Mouse (Mus musculus) small intestine, adult 2 months (tissue): ENCODE data around the gene Prkab2. TPM values are rescaled to one million over a fixed set of nuclear protein-coding genes. Genes with fewer than 3 reads are reported as not detected.
A peak's percentile ranks its signal among the peaks of the same experiment; 100 is the strongest.

ENCODE experiments used
- H3K27ac ChIP-seq: fragments of 200-500 bp; 2 replicates; pipeline ENCODE4 v1.5.1; 2012; ENCODE audit warnings: low read depth, low read length, control low read depth, inconsistent platforms; ENCODE audit not compliant: insufficient read depth
- H3K27me3 ChIP-seq: fragments of 200-500 bp; 2 replicates; pipeline ENCODE4 v1.6.1; 2012; ENCODE audit warnings: mild to moderate bottlenecking, moderate library complexity, low read length, inconsistent platforms; ENCODE audit not compliant: control insufficient read depth, insufficient read depth
- H3K36me3 ChIP-seq: fragments of 200-500 bp; 2 replicates; pipeline ENCODE4 v1.6.1; 2012; ENCODE audit warnings: mild to moderate bottlenecking, low read length, control low read depth, inconsistent platforms; ENCODE audit not compliant: control insufficient read depth, insufficient read depth
- H3K4me1 ChIP-seq: fragments of 200-500 bp; 2 replicates; pipeline ENCODE4 v1.6.1; 2012; ENCODE audit warnings: low read length, inconsistent platforms, mixed read lengths; ENCODE audit not compliant: control insufficient read depth, insufficient read depth, insufficient read length
- H3K4me3 ChIP-seq: fragments of 200-500 bp; 2 replicates; pipeline ENCODE4 v1.5.1; 2012; ENCODE audit warnings: low read depth, mild to moderate bottlenecking, control low read depth, inconsistent platforms, low read length, moderate library complexity
- CTCF ChIP-seq: fragments of 200-500 bp; IDR thresholded peaks from 2 replicates; pipeline ENCODE4 v1.5.1; 2012; ENCODE audit warnings: low read depth, mild to moderate bottlenecking, control low read depth, inconsistent platforms, low read length, moderate library complexity, mixed read lengths; ENCODE audit not compliant: insufficient replicate concordance, insufficient read length; ENCODE audit errors: extremely low read depth
- POLR2A ChIP-seq: fragments of 200-500 bp; IDR thresholded peaks from 2 replicates; pipeline ENCODE4 v1.6.1; 2012; ENCODE audit warnings: low read depth, mild to moderate bottlenecking, control low read depth, inconsistent platforms, low read length, moderate library complexity
- WGBS: fragments of 180-500 bp; shearing (Covaris S2); methylation state at CpG from one replicate; pipeline ENCODE4 v1.1.7; 2018; 5-methylcytosine and 5-hydroxymethylcytosine counted together
- polyA plus RNA-seq: library from polyadenylated mRNA; depleted of rRNA; stranded (reverse); fragments of >200 nt; gene quantifications from 2 replicates; pipeline ENCODE4 v1.2.3, GENCODE M21; 2012

Gene Prkab2
- polyA plus RNA-seq, 1 experiment, result 1.2 TPM

DNA sequence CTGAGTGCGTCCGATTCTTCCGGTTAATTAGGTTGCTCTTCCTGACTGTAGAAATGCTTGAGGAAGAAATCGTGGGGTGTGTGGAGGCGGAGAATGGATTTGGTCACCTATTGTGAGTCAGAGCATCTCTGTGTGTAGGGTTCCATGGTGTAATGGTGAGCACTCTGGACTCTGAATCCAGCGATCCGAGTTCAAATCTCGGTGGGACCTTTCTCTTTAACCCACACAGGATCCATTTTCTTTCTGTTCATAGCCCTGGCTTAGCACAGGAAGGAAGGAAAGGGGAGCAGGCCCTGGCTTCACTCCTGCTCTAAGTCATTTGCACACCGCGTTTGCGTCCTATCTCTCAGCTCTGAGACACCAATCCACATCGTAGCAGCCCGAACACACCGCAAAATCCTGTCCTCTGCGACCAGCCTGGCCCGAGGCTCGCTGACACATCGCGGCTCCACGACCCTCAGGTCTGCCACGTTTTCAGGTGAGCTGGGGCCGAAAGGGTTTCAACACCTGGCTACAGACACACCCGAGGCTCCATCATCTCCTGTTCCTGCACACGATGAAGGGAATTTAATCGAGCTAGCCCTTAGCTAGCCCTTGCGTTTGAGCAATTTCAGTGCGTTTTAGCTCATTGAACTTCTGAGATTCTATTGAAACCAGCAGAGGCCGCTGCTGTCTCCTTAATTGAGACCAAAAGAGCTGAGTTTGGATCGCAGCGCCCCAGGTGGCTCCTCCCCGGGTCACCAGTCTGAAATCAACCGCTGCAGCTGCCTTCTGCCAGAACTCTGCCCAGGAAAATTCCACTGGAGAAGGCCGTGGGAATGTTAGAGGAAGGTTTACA lies 23.5 kb downstream of the Prkab2 start:
- Histone ChIP-seq H3K4me3 (peak overlapping the region; percentile 68), H3K4me1 (peaks cover 5% of the 10 kb centered on the region; the same call in 1 of the 2 replicates), H3K27ac (0 out of 2 replicates have a peak overlapping the region, but pooled peaks have one; percentile 19), H3K27me3 (no peaks in the 10 kb centered on the region), H3K36me3 (no peaks in the 10 kb centered on the region)
- TF ChIP-seq CTCF, result peak; percentile 78; the same call in 1 of the 2 replicates
- TF ChIP-seq POLR2A, result no peak
- 3% methylated on average over 33 of the region's 33 CpGs for WGBS

- no peaks in the 10 kb centered on the region for H3K36me3 ChIP-seq
- WGBS, result 15% methylated on average over 11 of the region's 11 CpGs
- no peaks in the 10 kb centered on the region for H3K27me3 ChIP-seq
- no peak for TF ChIP-seq POLR2A
- no peak for TF ChIP-seq CTCF
- peak overlapping the region; percentile 68 for H3K4me3 ChIP-seq
- H3K27ac ChIP-seq, result no peak overlapping the region
- H3K4me1 ChIP-seq, result peaks cover 5% of the 10 kb centered on the region; the same call in 1 of the 2 replicates
Measured at GRCm38 (mm10) chr3:97682159-97682502, 24.1 kb downstream of the Prkab2 start.

GRCm38 (mm10) chr3:97682576-97682975 lies 24.6 kb downstream of the Prkab2 start:
- Histone ChIP-seq H3K4me1 (peaks cover 5% of the 10 kb centered on the region; the same call in 1 of the 2 replicates), H3K4me3 (no peak overlapping the region), H3K36me3 (no peaks in the 10 kb centered on the region), H3K27ac (no peak overlapping the region), H3K27me3 (no peaks in the 10 kb centered on the region)
- TF ChIP-seq CTCF, result no peak
- TF ChIP-seq POLR2A, result no peak
- 52% methylated on average over 5 of the region's 5 CpGs for WGBS

DNA sequence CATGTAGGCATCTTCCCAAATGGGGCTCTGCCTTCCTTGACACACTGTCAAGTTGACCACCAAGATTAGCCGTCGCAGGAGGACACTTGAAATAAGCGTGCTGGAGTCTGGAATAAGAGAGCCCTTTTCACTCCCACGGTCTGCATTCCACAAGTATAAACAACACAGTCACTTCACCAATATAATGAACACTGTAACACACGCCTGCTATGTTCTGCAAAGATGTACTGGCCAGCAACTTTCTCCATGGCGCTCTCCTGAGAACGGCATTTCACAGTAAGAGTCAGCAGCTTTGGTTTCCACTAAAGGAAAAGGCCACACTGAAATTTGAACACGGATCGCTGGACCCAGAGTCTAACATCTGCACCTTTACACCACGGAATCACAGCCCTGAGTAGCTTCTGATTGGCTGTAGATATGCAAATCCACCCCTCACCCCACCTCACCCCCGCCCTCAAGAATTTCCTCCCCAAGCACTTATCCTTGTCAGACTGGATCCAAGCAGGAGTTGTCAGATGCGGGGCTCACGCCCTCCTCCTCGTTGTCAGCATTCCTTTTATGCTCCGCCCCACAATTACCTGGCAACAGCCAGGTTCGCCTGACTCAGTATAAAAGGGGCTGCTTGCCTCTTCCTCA lies 25.7 kb downstream of the Prkab2 start:
- no peak overlapping the region for H3K27ac ChIP-seq
- no peaks in the 10 kb centered on the region for H3K27me3 ChIP-seq
- 22% methylated on average over 16 of the region's 16 CpGs for WGBS
- TF ChIP-seq POLR2A (no peak), CTCF (no peak)
- H3K4me3 ChIP-seq, result no peak overlapping the region
- peaks cover 5% of the 10 kb centered on the region; the same call in 1 of the 2 replicates for H3K4me1 ChIP-seq
- H3K36me3 ChIP-seq, result no peaks in the 10 kb centered on the region

GRCm38 (mm10) chr3:97686372-97687117 lies 28.6 kb downstream of the Prkab2 start:
- H3K36me3 ChIP-seq, result no peaks in the 10 kb centered on the region
- 78% methylated on average over 4 of the region's 4 CpGs for WGBS
- TF ChIP-seq CTCF (no peak), POLR2A (no peak)
- H3K4me3 ChIP-seq, result no peak overlapping the region
- H3K27ac ChIP-seq, result no peak overlapping the region
- H3K4me1 ChIP-seq, result peaks cover 4% of the 10 kb centered on the region; the same call in 1 of the 2 replicates
- no peaks in the 10 kb centered on the region for H3K27me3 ChIP-seq

DNA sequence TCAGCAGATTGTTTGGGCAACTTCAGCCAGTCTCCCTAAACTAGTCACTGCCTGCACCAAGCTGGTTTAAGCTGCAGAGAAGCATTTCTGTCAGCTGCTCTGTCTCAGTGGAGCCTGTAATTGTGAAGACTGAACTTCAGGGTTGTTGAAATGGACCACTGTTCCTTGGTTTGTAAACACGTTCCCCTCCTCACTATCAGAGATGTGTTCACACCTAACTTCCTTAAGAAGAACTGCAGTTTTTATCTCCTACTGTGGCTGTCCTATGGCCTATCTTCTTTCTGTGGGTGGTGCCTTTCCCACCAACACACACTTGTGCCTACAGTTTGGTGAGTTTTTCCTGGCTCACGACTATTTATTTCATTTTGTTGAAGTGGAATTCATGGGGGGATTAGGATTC lies 31.3 kb downstream of the Prkab2 start:
- no peak for TF ChIP-seq POLR2A
- no peak for TF ChIP-seq CTCF
- H3K4me1 ChIP-seq, result no peaks in the 10 kb centered on the region
- H3K4me3 ChIP-seq, result no peak overlapping the region
- H3K27ac ChIP-seq, result no peak overlapping the region
- no peaks in the 10 kb centered on the region for H3K27me3 ChIP-seq
- 55% methylated on average over 2 of the region's 2 CpGs for WGBS
- H3K36me3 ChIP-seq, result no peaks in the 10 kb centered on the region
